Mouse (Mus musculus) brain, embryonic 18.5 days (tissue): ENCODE results near the gene Cd163l1.

Experiments used
- DNase-seq: peaks from one replicate; pipeline ENCODE4 v3.0.0-alpha.2; 2012; ENCODE audit warnings: low read depth, low spot score

Gene Cd163l1

DNA sequence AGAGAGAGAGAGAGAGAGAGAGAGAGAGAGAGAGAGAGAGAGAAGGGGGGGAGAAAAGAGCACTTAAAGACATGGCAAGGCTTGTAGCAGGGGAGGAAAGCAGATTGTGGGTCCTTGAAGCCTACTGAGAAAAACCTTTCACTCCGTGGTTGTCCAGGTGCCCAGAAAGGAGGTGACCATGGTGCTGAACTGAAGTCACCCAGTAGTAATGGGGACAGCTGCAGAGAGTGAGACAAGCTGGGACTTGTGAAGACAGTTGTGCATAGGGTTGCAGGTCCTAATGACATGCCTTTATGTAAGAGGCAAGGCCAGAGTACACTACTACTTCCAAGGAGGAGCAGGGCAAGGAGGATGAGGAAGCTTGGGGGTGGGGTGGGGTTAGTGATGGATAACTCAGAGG lies 1.2 kb downstream of the Cd163l1 start:
- DNase-seq: no peak

DNA sequence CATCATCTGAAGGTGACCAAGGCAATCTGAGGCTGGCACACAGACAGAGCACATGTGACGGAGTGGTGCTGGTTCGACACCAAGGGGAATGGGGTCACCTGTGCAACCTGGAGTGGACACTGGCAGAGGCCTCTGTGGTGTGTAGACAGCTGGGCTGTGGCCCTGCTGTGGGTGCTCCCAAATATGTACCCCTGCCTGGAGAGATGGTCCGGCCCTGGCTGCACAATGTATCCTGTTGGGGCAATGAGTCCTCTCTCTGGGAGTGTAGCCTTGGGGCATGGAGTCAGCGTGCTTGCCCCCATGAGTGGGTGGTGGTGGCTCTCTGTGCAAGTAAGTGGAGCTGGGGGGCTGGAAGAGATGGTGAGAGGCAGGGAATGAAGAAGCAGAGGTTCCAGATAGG lies 2.3 kb downstream of the Cd163l1 start:
- no peak for DNase-seq

DNA sequence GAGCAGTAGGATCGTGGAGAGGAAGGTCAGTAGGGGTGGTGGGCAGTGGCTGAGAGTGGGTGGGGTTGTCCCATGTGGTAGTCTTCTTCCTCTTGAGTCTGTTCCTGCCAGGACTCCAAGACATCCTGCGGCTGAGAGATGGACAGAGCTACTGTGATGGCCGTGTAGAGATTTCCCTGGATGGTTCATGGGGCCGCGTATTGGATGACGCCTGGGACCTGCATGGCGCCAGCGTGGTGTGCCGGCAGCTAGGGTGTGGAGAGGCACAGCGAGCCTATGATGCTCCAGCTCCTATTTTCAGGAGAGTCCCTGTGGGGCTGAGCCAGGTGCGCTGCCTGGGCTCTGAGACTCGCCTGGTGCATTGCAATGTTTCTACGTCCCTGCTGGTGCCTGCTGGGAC lies 6.1 kb downstream of the Cd163l1 start:
- DNase-seq: no peak

DNA sequence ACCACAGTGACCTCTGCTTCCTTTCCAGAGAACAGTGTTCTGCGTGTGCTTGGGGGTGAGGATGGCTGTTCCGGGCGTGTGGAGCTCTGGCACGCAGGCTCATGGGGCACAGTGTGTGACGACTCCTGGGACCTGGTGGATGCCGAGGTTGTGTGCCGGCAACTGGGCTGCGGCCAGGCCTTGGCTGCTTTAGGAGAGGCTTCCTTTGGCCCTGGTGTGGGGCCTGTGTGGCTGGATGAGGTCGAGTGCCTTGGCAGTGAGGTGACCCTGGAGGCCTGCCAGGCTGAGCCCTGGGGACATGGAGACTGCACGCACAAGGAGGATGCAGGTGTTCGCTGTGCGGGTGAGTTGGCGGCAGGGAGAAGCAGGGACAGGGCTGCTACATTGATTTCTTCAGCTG lies 10.4 kb downstream of the Cd163l1 start:
- DNase-seq: no peak

DNA sequence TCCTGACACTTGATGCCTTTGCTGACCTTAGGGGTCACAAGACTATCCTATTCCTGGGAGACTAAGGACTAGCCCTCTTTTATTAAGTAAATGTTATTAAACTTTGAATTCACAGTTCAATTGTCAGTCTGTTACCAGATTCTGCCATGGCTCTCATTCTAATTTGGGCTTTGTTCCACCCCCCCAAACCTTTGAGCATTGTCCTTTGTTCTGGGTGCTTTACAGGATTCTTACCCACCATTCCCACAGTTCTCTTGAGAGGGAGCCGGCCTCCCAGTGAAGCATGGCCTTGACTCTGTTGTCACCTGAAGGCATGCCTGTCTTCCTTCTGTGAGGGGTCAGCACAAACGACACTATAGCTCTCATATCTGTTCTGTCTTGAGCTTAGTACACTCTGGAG lies 13.0 kb downstream of the Cd163l1 start:
- DNase-seq: no peak

DNA sequence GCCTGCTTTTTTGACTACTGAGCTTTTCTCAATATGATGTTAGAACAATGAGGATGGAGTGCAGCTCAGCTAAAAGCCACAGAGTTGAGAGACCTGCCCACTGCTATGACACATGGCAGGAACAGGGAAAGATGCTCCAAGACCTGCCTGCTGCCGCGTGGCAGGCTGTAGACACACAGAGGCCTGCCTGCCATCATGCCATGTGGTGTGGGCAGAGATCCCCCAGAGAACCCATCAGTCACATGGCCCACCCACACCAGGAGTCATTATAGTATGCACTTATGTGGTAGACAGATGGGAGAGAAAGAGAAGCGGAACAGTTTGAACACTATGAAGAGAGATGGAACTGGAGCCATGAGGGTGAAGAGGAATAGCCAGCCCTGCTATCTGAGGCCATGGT lies 15.6 kb downstream of the Cd163l1 start:
- no peak for DNase-seq

DNA sequence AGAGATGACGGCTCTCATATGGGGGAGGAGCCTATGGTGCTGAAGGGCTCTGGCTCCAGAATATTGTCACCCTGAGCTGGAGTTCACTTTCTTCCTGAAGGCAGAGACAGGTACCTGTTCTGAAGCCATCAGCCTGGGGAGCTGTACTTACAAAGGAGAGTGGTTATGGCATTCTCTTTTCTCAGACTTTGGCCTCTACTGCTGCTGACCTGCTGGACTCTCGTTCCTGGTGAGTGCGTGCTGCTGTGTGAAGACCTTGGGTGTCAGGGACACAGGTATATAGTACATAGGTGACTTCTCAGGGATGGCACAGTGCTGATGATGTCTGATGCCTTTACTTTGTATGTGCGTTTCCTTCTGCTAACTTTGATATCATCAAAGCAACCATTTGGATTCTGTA lies 29.1 kb downstream of the Cd163l1 start, which contains the start of gene 5830411N06Rik:
Gene 5830411N06Rik (plus strand): TSS at position 69 of the 400 bp plus-strand sequence.
- no peak for DNase-seq

DNA sequence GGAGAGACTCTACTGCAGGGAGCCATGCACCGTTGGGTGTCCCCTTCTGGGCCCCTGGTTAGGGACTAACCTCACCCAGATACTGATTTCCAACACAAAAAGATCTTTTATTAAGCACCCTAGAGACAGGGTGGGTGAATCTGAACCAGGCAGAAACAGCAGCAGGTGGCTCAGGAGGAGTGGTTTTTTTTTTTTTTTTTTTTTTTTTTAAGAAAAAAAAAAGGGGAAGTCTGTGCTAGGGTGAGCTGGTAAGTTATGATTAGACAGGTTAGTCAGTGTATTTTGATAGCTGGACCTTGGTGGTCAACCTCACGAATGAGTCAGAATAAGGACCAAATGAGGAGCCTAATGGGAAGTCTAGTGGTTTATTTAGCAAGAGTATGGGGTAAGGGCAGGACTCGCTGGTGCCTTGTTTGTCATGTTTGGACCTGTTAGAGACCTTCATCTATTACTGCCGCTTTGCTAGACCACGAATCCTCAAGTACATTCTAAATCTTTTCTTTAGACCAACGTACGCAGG lies 35.8 kb downstream of the Cd163l1 start:
- no peak for DNase-seq
